Mouse (Mus musculus) forebrain, embryonic 14.5 days (tissue): ENCODE data around the gene S100a5. TPM values are rescaled to one million over a fixed set of nuclear protein-coding genes. Genes with fewer than 3 reads are reported as not detected.

Source experiments
- ATAC-seq: fragments of 200-750 bp; cut with Nextera tagmentation; 2 replicates; pipeline ENCODE4 v1.8.0; 2017; ENCODE audit warnings: mild to moderate bottlenecking, moderate library complexity
- DNase-seq: peaks from one replicate; pipeline ENCODE4 v3.0.0-alpha.2; 2015; ENCODE audit warnings: low spot score
- H3K27ac ChIP-seq: fragments of 300-500 bp; sonication (generic); 2 replicates; pipeline ENCODE4 v1.5.1; 2014; ENCODE audit warnings: low read depth, mild to moderate bottlenecking, control low read depth, low read length, moderate library complexity
- H3K27me3 ChIP-seq: fragments of 300-500 bp; sonication (generic); replicated peaks from 2 replicates; pipeline ENCODE4 v1.6.1; 2014; ENCODE audit warnings: low read length, control low read depth, mixed read lengths; ENCODE audit not compliant: control insufficient read depth, insufficient read depth
- H3K36me3 ChIP-seq: fragments of 300-500 bp; sonication (generic); 2 replicates; pipeline ENCODE4 v1.6.1; 2014; ENCODE audit warnings: low read length, control low read depth; ENCODE audit not compliant: control insufficient read depth, insufficient read depth
- H3K4me1 ChIP-seq: fragments of 300-500 bp; sonication (generic); 2 replicates; pipeline ENCODE4 v1.6.1; 2014; ENCODE audit warnings: antibody characterized with exemption, low read length, control low read depth; ENCODE audit not compliant: control insufficient read depth, insufficient read depth
- H3K4me2 ChIP-seq: fragments of 300-500 bp; sonication (generic); 2 replicates; pipeline ENCODE4 v1.6.1; 2014; ENCODE audit warnings: mild to moderate bottlenecking, control low read depth, low read length
- H3K4me3 ChIP-seq: fragments of 300-500 bp; sonication (generic); 2 replicates; pipeline ENCODE4 v1.5.1; 2014; ENCODE audit warnings: low read depth, low read length, control low read depth
- H3K9ac ChIP-seq: fragments of 300-500 bp; sonication (generic); 2 replicates; pipeline ENCODE4 v1.6.1; 2014; ENCODE audit warnings: mild to moderate bottlenecking, low read length, control low read depth, moderate library complexity
- H3K9me3 ChIP-seq: fragments of 300-500 bp; sonication (generic); replicated peaks from 2 replicates; pipeline ENCODE4 v1.6.1; 2016; ENCODE audit warnings: low read length, control low read depth, mixed read lengths; ENCODE audit not compliant: control insufficient read depth
- WGBS: fragments of 180-500 bp; shearing (Covaris S2); extraction: QIAGEN DNeasy Blood & Tissue Kit; methylation state at CpG from one replicate; pipeline ENCODE4 v1.1.7; 2014; 5-methylcytosine and 5-hydroxymethylcytosine counted together
- polyA plus RNA-seq: library from polyadenylated mRNA; unstranded; fragments of >200 nt; fragmentation: Nextera tagmentation; extraction: Ambion mirVana; gene quantifications from 2 replicates; pipeline ENCODE4 v1.2.1, GENCODE M21; 2014

Gene S100a5
- polyA plus RNA-seq, 1 experiment from 2014 or later = not detected

GRCm38 (mm10) chr3:90648981-90649380 is 40.7 kb downstream of the S100a5 start:
- ATAC-seq (no peak), DNase-seq (no peak)
- no peak overlapping the region for H3K27ac ChIP-seq
- H3K4me1 ChIP-seq = no peaks in the 10 kb centered on the region
- H3K9ac ChIP-seq = no peak overlapping the region
- no peaks in the 10 kb centered on the region for H3K36me3 ChIP-seq
- no peak overlapping the region for H3K4me3 ChIP-seq
- H3K4me2 ChIP-seq = no peak overlapping the region
- no peaks in the 10 kb centered on the region for H3K27me3 ChIP-seq
- H3K9me3 ChIP-seq = no peaks in the 10 kb centered on the region

GRCm38 (mm10) chr3:90649832-90650231 is 41.5 kb downstream of the S100a5 start:
- H3K9me3 ChIP-seq = no peaks in the 10 kb centered on the region
- H3K27ac ChIP-seq = no peak overlapping the region
- H3K36me3 ChIP-seq = no peaks in the 10 kb centered on the region
- no peak overlapping the region for H3K4me3 ChIP-seq
- no peaks in the 10 kb centered on the region for H3K4me1 ChIP-seq
- DNase-seq (no peak), ATAC-seq (no peak)
- no peak overlapping the region for H3K9ac ChIP-seq
- no peaks in the 10 kb centered on the region for H3K27me3 ChIP-seq
- H3K4me2 ChIP-seq = no peak overlapping the region
- 90% methylated on average over 2 of the region's 2 CpGs for WGBS

GRCm38 (mm10) chr3:90652878-90653508 is 44.7 kb downstream of the S100a5 start:
- Histone ChIP-seq H3K4me1 (no peaks in the 10 kb centered on the region), H3K27me3 (no peaks in the 10 kb centered on the region), H3K9me3 (no peaks in the 10 kb centered on the region), H3K4me3 (no peak overlapping the region), H3K36me3 (no peaks in the 10 kb centered on the region), H3K9ac (no peak overlapping the region), H3K4me2 (no peak overlapping the region), H3K27ac (no peak overlapping the region)
- DNase-seq (peak; percentile 91), ATAC-seq (peak; percentile 80)
- WGBS = 33% methylated on average over 5 of the region's 5 CpGs

- ATAC-seq = no peak
- Histone ChIP-seq H3K36me3 (no peaks in the 10 kb centered on the region), H3K9ac (no peak within 1 kb of the TSS), H3K9me3 (no peaks in the 10 kb centered on the region), H3K4me3 (no peak within 1 kb of the TSS), H3K27me3 (no peaks in the 10 kb centered on the region), H3K4me2 (no peak within 1 kb of the TSS), H3K4me1 (no peaks in the 10 kb centered on the region), H3K27ac (no peak within 1 kb of the TSS)
- DNase-seq = no peak
Observed at GRCm38 (mm10) chr3:90653717-90654116, 45.4 kb downstream of the S100a5 start, which contains the start of gene S100a7a. Gene S100a7a, plus strand, starts transcription at chr3:90654017.

- ATAC-seq (no peak), DNase-seq (peak; percentile 3)
- Histone ChIP-seq H3K36me3 (no peaks in the 10 kb centered on the region), H3K4me3 (no peak overlapping the region), H3K9ac (no peak overlapping the region), H3K4me2 (no peak overlapping the region), H3K27ac (no peak overlapping the region), H3K9me3 (no peaks in the 10 kb centered on the region), H3K27me3 (no peaks in the 10 kb centered on the region), H3K4me1 (no peaks in the 10 kb centered on the region)
- 73% methylated on average over 4 of the region's 4 CpGs for WGBS
Observed at GRCm38 (mm10) chr3:90657405-90657804, 49.1 kb downstream of the S100a5 start.

- no peak for ATAC-seq
- Histone ChIP-seq H3K4me3 (no peak overlapping the region), H3K27me3 (no peaks in the 10 kb centered on the region), H3K36me3 (no peaks in the 10 kb centered on the region), H3K9ac (no peak overlapping the region), H3K27ac (no peak overlapping the region), H3K9me3 (no peaks in the 10 kb centered on the region), H3K4me2 (no peak overlapping the region), H3K4me1 (no peaks in the 10 kb centered on the region)
- DNase-seq = no peak
Observed at GRCm38 (mm10) chr3:90659364-90660044, 51.2 kb downstream of the S100a5 start.

Other genes starting within 250 kb of the S100a5 start
- 11.9 and 13.4 TPM in 2 replicates for gene Slc27a3, start 218.6 kb upstream of the S100a5 start, polyA plus RNA-seq
- gene Ints3, start 174.9 kb upstream of the S100a5 start, polyA plus RNA-seq = 20.7 and 25.3 TPM in 2 replicates
- gene Npr1, start 142.7 kb upstream of the S100a5 start, polyA plus RNA-seq = 2.5 and 3.4 TPM in 2 replicates
- 266 and 312 TPM in 2 replicates for gene Ilf2, start 132.4 kb upstream of the S100a5 start, polyA plus RNA-seq
- gene Snapin, start 117.5 kb upstream of the S100a5 start, polyA plus RNA-seq = 76.7 and 77.3 TPM in 2 replicates
- 137 and 141 TPM in 2 replicates for gene Chtop, start 99.0 kb upstream of the S100a5 start, polyA plus RNA-seq
- gene S100a1, start 94.1 kb upstream of the S100a5 start, polyA plus RNA-seq = 12.5 and 13.1 TPM in 2 replicates
- 9.4 and 11.1 TPM in 2 replicates for gene S100a13, start 94.1 kb upstream of the S100a5 start, polyA plus RNA-seq
- not detected in 2 replicates for gene S100a14, start 81.7 kb upstream of the S100a5 start, polyA plus RNA-seq
- gene S100a16, start 71.3 kb upstream of the S100a5 start, polyA plus RNA-seq = 40.6 and 43.2 TPM in 2 replicates
- not detected in 2 replicates for gene S100a3, start 47.9 kb upstream of the S100a5 start, polyA plus RNA-seq
- gene S100a2, start 18.3 kb upstream of the S100a5 start, polyA plus RNA-seq = not detected in 2 replicates
- not detected in 2 replicates for gene Gm42674, start 6.6 kb upstream of the S100a5 start, polyA plus RNA-seq
- 1.3 and 1.9 TPM in 2 replicates for gene S100a4, start 4.8 kb upstream of the S100a5 start, polyA plus RNA-seq
- 19.6 and 22.8 TPM in 2 replicates for gene S100a6, start 4.4 kb downstream of the S100a5 start, polyA plus RNA-seq
- gene S100a7a, start 45.5 kb downstream of the S100a5 start, polyA plus RNA-seq = not detected in 2 replicates
- 1.5 and 3.3 TPM in 2 replicates for gene S100a8, start 60.5 kb downstream of the S100a5 start, polyA plus RNA-seq
- gene S100a9, start 87.2 kb downstream of the S100a5 start, polyA plus RNA-seq = 2.0 and 3.1 TPM in 2 replicates
- not detected in 2 replicates for gene Pglyrp4, start 118.4 kb downstream of the S100a5 start, polyA plus RNA-seq
- gene Gm5849, start 169.4 kb downstream of the S100a5 start, polyA plus RNA-seq = not detected in 2 replicates